Mouse (Mus musculus) kidney, adult 2 months (tissue): ENCODE data around the gene Gm11034. TPM values are rescaled to one million over a fixed set of nuclear protein-coding genes. Genes with fewer than 3 reads are reported as not detected.

ENCODE experiments used
- DNase-seq: peaks from one replicate; pipeline ENCODE4 v3.0.0; 2021
- H3K27ac ChIP-seq: fragments of 200-500 bp; 2 replicates; pipeline ENCODE4 v1.5.1; 2012; ENCODE audit warnings: low read depth, low read length, control low read depth, inconsistent platforms; ENCODE audit not compliant: insufficient read depth
- H3K27me3 ChIP-seq: fragments of 200-500 bp; replicated peaks from 2 replicates; pipeline ENCODE4 v1.6.1; 2012; ENCODE audit warnings: mild to moderate bottlenecking, moderate library complexity, low read length, inconsistent platforms; ENCODE audit not compliant: control insufficient read depth, insufficient read depth
- H3K36me3 ChIP-seq: fragments of 200-500 bp; 2 replicates; pipeline ENCODE4 v1.6.1; 2012; ENCODE audit warnings: mild to moderate bottlenecking, moderate library complexity, low read length, inconsistent platforms; ENCODE audit not compliant: control insufficient read depth, insufficient read depth
- H3K4me1 ChIP-seq: fragments of 200-500 bp; 2 replicates; pipeline ENCODE4 v1.6.1; 2011; ENCODE audit warnings: low read length; ENCODE audit not compliant: control insufficient read depth, insufficient read depth
- H3K4me3 ChIP-seq: fragments of 200-500 bp; 2 replicates; pipeline ENCODE4 v1.5.1; 2011; ENCODE audit warnings: mild to moderate bottlenecking, low read depth, low read length, control low read depth; ENCODE audit not compliant: insufficient read depth
- CTCF ChIP-seq: fragments of 200-500 bp; conservative IDR thresholded peaks from 2 replicates; pipeline ENCODE4 v1.5.1; 2011; ENCODE audit warnings: low read depth, mild to moderate bottlenecking, control low read depth, low read length, moderate library complexity, mixed read lengths; ENCODE audit not compliant: insufficient read depth, insufficient read length
- POLR2A ChIP-seq: fragments of 200-500 bp; IDR thresholded peaks from one replicate; pipeline ENCODE4 v1.6.1; 2011; ENCODE audit warnings: low read depth, low read length, control low read depth
- WGBS: fragments of 180-500 bp; shearing (Covaris S2); methylation state at CpG from one replicate; pipeline ENCODE4 v1.1.7; 2018; 5-methylcytosine and 5-hydroxymethylcytosine counted together
- polyA plus RNA-seq: library from polyadenylated mRNA; depleted of rRNA; stranded (reverse); fragments of >200 nt; gene quantifications from 2 replicates; pipeline ENCODE4 v1.2.3, GENCODE M21; 2012

The Gm11034 gene
- polyA plus RNA-seq, 1 experiment: not detected

DNA sequence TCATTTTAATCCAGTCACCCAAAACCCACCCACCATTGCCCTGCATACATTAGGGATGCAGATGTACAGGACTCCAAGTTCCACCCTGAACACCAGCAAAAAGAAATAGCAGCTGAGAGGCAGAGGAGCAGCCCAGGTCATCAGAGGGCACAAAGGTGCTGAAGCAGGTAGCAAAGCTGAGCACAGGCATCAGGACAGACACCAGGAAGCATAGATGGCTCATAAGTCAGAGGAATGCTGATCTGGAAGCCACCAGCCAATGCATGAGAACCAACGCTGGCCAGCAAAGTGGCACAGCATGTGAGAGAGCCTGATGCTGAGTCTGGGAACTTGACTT is 44.4 kb upstream of the Gm11034 start:
- Histone ChIP-seq H3K4me3 (no peak overlapping the region), H3K36me3 (no peaks in the 10 kb centered on the region), H3K4me1 (0 out of 2 replicates have a peak, but pooled peaks cover 3% of the 10 kb centered on the region), H3K27ac (no peak overlapping the region), H3K27me3 (no peaks in the 10 kb centered on the region)
- TF ChIP-seq POLR2A (no peak), CTCF (no peak)
- 88% methylated on average over 1 of the region's 1 CpGs for WGBS
- no peak for DNase-seq

DNA sequence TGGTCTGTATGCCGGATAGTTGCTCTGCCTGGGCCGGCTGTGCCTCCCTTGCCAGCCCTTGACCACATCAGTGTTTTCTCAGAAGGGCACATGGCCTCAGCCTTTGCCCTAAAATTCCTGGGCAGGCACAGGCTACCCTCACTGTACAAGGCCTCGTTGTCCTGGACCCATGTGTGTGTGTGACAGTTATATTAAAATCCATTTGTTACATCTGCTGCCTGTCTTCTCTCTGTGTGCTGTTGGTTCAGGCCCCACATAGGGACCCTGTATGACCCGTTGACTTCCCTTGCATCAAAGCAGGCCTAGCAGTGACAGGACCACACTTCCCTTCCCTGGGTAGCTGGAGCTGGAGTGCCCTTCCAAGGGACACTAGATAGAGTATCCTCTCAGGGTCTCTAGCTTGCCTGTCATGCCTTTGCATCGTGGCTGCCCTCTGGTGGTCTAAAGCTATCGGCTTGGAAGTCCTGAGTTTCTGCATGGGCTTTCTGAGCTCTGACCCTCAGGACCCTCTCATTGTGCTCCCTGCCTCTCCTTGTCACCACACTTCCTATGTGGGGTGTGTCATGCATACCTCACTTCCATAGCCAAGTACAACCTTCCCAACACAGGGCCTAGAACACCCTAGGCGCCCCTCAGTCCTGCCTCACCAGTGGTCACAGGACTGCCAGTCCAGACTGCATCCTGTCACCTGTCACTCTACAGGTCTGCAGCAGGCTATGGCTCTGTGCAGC is 43.9 kb upstream of the Gm11034 start:
- DNase-seq: peak; percentile 33
- 55% methylated on average over 7 of the region's 7 CpGs for WGBS
- Histone ChIP-seq H3K4me3 (no peak overlapping the region), H3K36me3 (no peaks in the 10 kb centered on the region), H3K4me1 (0 out of 2 replicates have a peak, but pooled peaks cover 3% of the 10 kb centered on the region), H3K27ac (no peak overlapping the region), H3K27me3 (no peaks in the 10 kb centered on the region)
- TF ChIP-seq POLR2A (no peak), CTCF (peak; percentile 43; the same call in 1 of the 2 replicates)

DNA sequence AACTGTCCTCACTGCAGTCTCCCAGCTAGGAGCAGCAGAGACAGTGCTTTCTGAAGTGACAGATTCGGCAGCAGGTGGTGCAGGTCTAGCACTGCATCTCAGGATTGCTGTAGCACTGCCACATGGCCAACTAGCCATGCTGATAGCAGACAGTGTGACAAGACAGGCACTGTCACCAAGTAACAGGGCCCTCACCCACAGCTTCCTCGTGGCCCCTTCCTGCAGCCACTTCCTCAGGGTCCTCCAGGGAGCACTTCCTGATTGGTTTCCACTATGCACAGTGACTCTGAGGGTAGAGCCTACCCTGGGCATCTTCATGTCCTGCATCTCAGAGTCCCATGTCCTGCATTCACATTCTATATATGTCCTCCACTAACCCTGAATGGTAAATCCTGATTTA is 31.2 kb upstream of the Gm11034 start:
- Histone ChIP-seq H3K27ac (no peak overlapping the region), H3K36me3 (no peaks in the 10 kb centered on the region), H3K27me3 (no peaks in the 10 kb centered on the region), H3K4me1 (peaks cover 8% of the 10 kb centered on the region; the same call in 1 of the 2 replicates), H3K4me3 (no peak overlapping the region)
- WGBS: 61% methylated on average over 2 of the region's 2 CpGs
- DNase-seq: no peak
- TF ChIP-seq CTCF (no peak), POLR2A (no peak)

DNA sequence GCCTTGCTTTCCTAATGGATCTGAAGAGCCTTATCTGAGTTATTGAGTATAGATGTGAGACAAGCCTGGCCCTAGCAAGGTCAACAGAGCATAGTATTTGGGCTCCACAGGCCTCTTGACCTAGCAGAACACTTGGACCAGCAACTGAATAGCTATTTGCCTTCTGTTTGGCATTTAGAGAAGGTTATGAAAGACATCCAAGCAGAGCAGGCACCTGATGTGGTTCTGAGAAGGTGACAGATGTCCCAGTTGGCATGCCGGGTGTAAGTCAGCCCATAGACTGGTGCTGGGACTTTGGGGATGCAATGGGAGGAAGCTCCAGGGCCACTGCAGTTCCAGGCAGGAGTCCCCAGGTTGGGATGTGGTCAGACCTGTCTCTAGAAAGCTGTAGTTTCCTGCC is 28.8 kb upstream of the Gm11034 start:
- Histone ChIP-seq H3K36me3 (no peaks in the 10 kb centered on the region), H3K27me3 (no peaks in the 10 kb centered on the region), H3K4me3 (no peak overlapping the region), H3K4me1 (peaks cover 10% of the 10 kb centered on the region; the same call in 1 of the 2 replicates), H3K27ac (no peak overlapping the region)
- WGBS: 94% methylated on average over 1 of the region's 1 CpGs
- no peak for DNase-seq
- TF ChIP-seq CTCF (no peak), POLR2A (no peak)

DNA sequence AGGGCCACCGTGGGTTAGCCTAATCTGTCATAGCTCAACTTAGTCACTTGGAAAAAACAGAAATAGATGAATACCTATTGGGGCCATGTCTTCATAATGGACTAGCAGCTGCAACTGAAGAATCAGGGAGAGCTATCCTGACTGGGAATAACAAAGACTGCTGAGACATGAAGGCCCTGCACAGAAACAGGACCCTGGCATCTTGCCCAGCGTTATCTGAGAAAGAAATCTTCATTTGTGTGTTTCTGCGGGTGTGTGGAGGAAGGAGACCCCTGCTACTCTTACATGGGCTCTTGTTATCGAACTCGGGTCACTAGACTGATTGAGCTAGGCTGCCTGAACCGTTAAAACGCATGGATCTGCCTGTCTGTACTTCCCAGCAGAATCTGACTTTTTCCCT is 27.5 kb upstream of the Gm11034 start:
- no peak for TF ChIP-seq POLR2A
- TF ChIP-seq CTCF: no peak
- H3K4me3 ChIP-seq: peak overlapping the region; percentile 97
- no peaks in the 10 kb centered on the region for H3K27me3 ChIP-seq
- no peak overlapping the region for H3K27ac ChIP-seq
- peaks cover 10% of the 10 kb centered on the region; the same call in 1 of the 2 replicates for H3K4me1 ChIP-seq
- no peak for DNase-seq
- WGBS: 56% methylated on average over 7 of the region's 7 CpGs
- no peaks in the 10 kb centered on the region for H3K36me3 ChIP-seq

DNA sequence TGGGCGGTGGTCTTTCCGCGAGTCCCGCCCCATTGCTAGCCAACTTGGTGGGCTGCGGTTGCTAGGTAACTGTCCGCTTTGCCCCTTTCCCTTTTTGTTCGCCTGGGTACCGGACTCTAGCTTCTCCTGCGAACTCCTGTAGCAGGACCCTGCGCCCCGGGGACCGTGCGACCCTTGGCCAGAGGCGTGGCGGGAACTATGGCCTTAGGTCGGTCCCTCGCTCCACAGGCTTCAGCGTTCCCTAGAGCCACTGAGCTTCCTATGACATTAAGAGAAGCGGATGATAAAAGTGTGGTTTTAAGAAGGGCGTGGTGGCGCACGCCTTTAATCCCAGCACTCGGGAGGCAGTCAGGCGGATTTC is 26.9 kb upstream of the Gm11034 start:
- DNase-seq: no peak
- Histone ChIP-seq H3K27me3 (no peaks in the 10 kb centered on the region), H3K4me1 (peaks cover 10% of the 10 kb centered on the region; the same call in 1 of the 2 replicates), H3K36me3 (no peaks in the 10 kb centered on the region), H3K4me3 (peak overlapping the region; percentile 97), H3K27ac (peak overlapping the region; percentile 96)
- TF ChIP-seq CTCF: no peak
- no peak for TF ChIP-seq POLR2A
- under 1% methylated on average over 24 of the region's 24 CpGs for WGBS

DNA sequence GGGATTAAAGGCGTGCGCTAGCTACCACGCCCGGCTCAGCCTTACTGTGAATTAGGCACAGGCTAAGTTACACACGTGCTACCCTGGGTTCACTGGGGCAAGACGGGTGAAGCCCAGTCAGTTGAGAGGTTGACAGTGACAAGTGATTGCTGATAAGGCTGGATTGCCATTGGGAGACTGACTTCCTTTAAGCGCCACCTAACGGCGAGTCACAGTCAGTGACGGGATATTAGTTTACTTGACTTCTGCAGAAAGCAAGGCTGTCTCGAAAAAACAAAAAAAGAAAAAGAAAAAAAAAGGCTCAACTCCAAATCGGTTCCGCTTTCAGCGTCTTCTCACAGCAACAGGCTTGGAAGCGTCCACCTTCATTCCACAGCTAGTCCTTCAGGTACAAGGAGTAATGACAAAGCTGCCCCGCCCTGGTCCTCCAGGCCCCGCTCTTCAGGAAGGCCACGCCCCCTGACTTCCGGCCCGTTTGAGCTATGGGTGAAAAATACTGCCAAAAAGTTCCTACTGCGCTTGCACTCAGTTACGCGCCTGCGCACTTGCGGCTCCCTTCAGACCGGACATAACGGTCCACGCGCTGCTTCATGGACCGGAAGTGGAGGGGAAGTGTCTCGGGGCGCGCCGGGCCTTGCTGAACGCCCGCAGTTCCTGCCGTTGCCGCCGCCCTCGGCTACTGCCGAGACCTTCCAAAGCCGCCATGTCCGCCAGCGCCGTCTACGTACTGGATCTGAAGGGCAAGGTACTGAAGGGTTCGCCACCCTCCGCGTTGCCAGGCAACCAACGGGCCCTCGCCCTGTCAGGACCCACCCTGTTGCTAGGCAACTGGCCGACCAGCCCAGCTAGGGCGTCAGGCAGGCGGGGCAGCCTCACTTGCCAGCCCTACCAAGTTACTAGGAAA is 26.3 kb upstream of the Gm11034 start, which contains the start of gene Ap1m1:
Gene Ap1m1 (plus strand): TSS at position 520 of the 904 bp plus-strand sequence.
- DNase-seq: peak; percentile 99
- Histone ChIP-seq H3K36me3 (no peaks in the 10 kb centered on the region), H3K27me3 (no peaks in the 10 kb centered on the region), H3K4me3 (peak within 1 kb of the TSS; percentile 97), H3K27ac (peak within 1 kb of the TSS; percentile 96), H3K4me1 (peaks cover 10% of the 10 kb centered on the region; the same call in 1 of the 2 replicates)
- WGBS: under 1% methylated on average over 54 of the region's 54 CpGs
- TF ChIP-seq CTCF (peak; percentile 84), POLR2A (peak; percentile 6)
